Mouse (Mus musculus) embryonic fibroblast, embryonic 13.5 days (primary cell): ENCODE measurements around the gene Serpinb9g. TPM values are rescaled to one million over a fixed set of nuclear protein-coding genes. Genes with fewer than 3 reads are reported as not detected.
"Not testable (repeated sequence)": the region's sequence is repeated elsewhere in the genome, so short reads cannot be mapped to it uniquely, and the experiment has no call there.

Source experiments
- H3K27ac ChIP-seq: 2 replicates; pipeline ENCODE4 v1.5.1; 2012; ENCODE audit warnings: low read length, control low read depth, inconsistent platforms; ENCODE audit not compliant: insufficient read depth
- H3K4me1 ChIP-seq: 2 replicates; pipeline ENCODE4 v1.6.1; 2011; ENCODE audit warnings: low read length; ENCODE audit not compliant: control insufficient read depth, insufficient read depth
- H3K4me3 ChIP-seq: 2 replicates; pipeline ENCODE4 v1.5.1; 2011; ENCODE audit warnings: mild to moderate bottlenecking, control low read depth, low read length; ENCODE audit not compliant: insufficient read depth
- CTCF ChIP-seq: IDR thresholded peaks from 2 replicates; pipeline ENCODE4 v1.5.1; 2011; ENCODE audit warnings: mild to moderate bottlenecking, control low read depth, low read length, moderate library complexity, borderline replicate concordance; ENCODE audit not compliant: insufficient read depth
- POLR2A ChIP-seq: IDR thresholded peaks from 2 replicates; pipeline ENCODE4 v1.6.1; 2011; ENCODE audit warnings: low read depth, mild to moderate bottlenecking, control low read depth, low read length, moderate library complexity
- polyA plus RNA-seq: library from polyadenylated mRNA; stranded (reverse); fragments of >200 nt; gene quantifications from 2 replicates; pipeline ENCODE4 v1.2.4, GENCODE M21; 2011; ENCODE audit warnings: low read depth; ENCODE audit not compliant: missing spikeins, insufficient read length

Serpinb9g gene
- not detected in 2 replicates for polyA plus RNA-seq

DNA sequence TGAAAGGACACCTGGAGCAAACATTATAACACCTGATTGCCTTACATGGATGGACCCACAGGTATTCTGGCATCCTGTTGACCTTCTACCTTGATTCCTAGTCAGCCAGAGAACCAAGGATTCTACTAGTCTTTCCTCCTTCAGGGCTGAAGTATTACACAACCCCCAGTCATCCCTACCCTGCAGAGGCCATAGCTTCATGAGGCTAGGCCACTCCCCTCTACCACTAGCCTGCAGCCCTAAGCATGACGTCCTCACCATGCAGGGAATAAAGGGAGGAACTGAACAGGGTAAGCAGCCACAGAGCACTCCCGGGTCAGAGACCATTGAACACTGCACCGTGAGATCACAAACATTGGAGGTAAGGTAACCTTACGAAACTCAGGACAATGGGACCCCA lies at the start of gene Serpinb9g:
TSS of gene Serpinb9g (plus strand) at position 301 of the 400 bp plus-strand sequence.
- not testable (repeated sequence) for H3K27ac ChIP-seq, H3K4me1 ChIP-seq, H3K4me3 ChIP-seq

GRCm38 (mm10) chr13:33483872-33484271 lies 718 bp upstream of the Serpinb9g start:
- H3K27ac ChIP-seq, H3K4me1 ChIP-seq, H3K4me3 ChIP-seq: not testable (repeated sequence)

DNA sequence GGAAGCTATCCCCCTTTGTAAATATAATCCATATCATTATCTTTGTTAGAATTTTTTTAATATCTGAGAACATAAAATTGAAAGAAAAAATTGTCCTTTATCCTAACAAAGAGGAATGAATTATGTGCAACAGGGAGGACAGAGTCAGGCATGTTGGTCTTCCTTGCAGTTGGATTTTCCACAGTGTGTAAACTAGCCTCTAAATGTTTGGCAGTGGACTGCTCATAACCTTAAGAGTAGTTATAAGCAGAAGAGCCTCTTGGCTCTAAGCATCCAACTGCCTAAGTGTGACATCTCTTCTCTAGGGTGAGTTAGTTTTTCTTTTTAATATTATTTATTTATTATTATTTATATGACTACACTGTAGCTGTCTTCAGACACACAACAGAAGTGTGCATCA lies 40.0 kb downstream of the Serpinb9g start:
- TF ChIP-seq CTCF (no peak), POLR2A (no peak)
- Histone ChIP-seq H3K4me1 (no peaks in the 10 kb centered on the region), H3K4me3 (no peak overlapping the region), H3K27ac (no peak overlapping the region)

DNA sequence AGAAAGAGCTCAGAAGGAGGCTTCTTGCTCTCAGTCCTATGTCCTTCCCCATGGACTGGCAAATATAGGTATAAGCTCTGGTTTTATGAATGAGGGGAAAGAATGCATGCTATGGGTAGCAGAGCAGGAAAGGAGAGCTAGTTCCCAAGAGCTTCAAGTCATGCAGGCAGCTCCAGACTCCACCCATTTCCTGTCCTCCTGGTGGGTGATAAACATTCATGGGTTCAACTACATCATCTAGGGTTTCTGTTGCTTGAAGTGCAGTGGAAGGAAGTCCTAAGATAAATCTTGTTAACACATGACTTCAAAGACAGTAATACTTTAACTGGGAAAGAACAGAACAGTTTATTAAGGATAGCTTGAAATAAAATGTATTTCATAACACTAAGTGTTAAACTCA lies 48.2 kb downstream of the Serpinb9g start:
- Histone ChIP-seq H3K4me1 (no peaks in the 10 kb centered on the region), H3K4me3 (no peak overlapping the region), H3K27ac (no peak overlapping the region)
- TF ChIP-seq POLR2A (no peak), CTCF (no peak)

Other genes with a start within 250 kb of the Serpinb9g start
- gene Serpinb9e, start 235.2 kb upstream of the Serpinb9g start, polyA plus RNA-seq = not detected in 2 replicates
- not detected in 2 replicates for gene Serpinb9f, start 160.7 kb upstream of the Serpinb9g start, polyA plus RNA-seq
- not detected in 2 replicates for gene Gm11397, start 89.0 kb upstream of the Serpinb9g start, polyA plus RNA-seq
- gene Serpinb6d, start 176.6 kb downstream of the Serpinb9g start, polyA plus RNA-seq = not detected in 2 replicates